Mouse (Mus musculus) limb, embryonic 14.5 days (tissue): ENCODE results near the gene Eif2ak3. TPM values are rescaled to one million over a fixed set of nuclear protein-coding genes. Genes with fewer than 3 reads are reported as not detected.

Experiments
- ATAC-seq: fragments of 200-750 bp; cut with Nextera tagmentation; 2 replicates; pipeline ENCODE4 v1.8.0; 2017; ENCODE audit warnings: low read depth, moderate number of reproducible peaks, moderate TSS enrichment; ENCODE audit not compliant: low FRiP score
- DNase-seq: peaks from one replicate; pipeline ENCODE4 v3.0.0-alpha.2; 2015; ENCODE audit warnings: low spot score
- H3K27ac ChIP-seq: fragments of 300-500 bp; sonication (generic); replicated peaks from 2 replicates; pipeline ENCODE4 v1.5.1; 2014; ENCODE audit warnings: low read depth, mild to moderate bottlenecking, low read length, moderate library complexity, mixed read lengths
- H3K27me3 ChIP-seq: fragments of 300-500 bp; sonication (generic); 2 replicates; pipeline ENCODE4 v1.6.1; 2014; ENCODE audit warnings: low read length, mixed read lengths; ENCODE audit not compliant: control insufficient read depth, insufficient read depth
- H3K36me3 ChIP-seq: fragments of 300-500 bp; sonication (generic); 2 replicates; pipeline ENCODE4 v1.6.1; 2014; ENCODE audit warnings: mild to moderate bottlenecking, low read length, moderate library complexity, mixed read lengths; ENCODE audit not compliant: control insufficient read depth, insufficient read depth
- H3K4me1 ChIP-seq: fragments of 300-500 bp; sonication (generic); 2 replicates; pipeline ENCODE4 v1.6.1; 2014; ENCODE audit warnings: antibody characterized with exemption, low read length, mixed read lengths; ENCODE audit not compliant: control insufficient read depth, insufficient read depth
- H3K4me2 ChIP-seq: fragments of 300-500 bp; sonication (generic); replicated peaks from 2 replicates; pipeline ENCODE4 v1.6.1; 2014; ENCODE audit warnings: low read depth, mild to moderate bottlenecking, low read length, moderate library complexity; ENCODE audit not compliant: severe bottlenecking
- H3K4me3 ChIP-seq: fragments of 300-500 bp; sonication (generic); replicated peaks from 2 replicates; pipeline ENCODE4 v1.5.1; 2014; ENCODE audit warnings: low read length
- H3K9ac ChIP-seq: fragments of 300-500 bp; sonication (generic); 2 replicates; pipeline ENCODE4 v1.6.1; 2014; ENCODE audit warnings: mild to moderate bottlenecking, low read depth, low read length, moderate library complexity; ENCODE audit not compliant: severe bottlenecking
- H3K9me3 ChIP-seq: fragments of 300-500 bp; sonication (generic); 2 replicates; pipeline ENCODE4 v1.6.1; 2016; ENCODE audit warnings: low read length; ENCODE audit not compliant: control insufficient read depth
- POLR2A ChIP-seq: fragments of 200-500 bp; IDR thresholded peaks from 2 replicates; pipeline ENCODE4 v1.8.0; 2012; ENCODE audit warnings: inconsistent platforms, mild to moderate bottlenecking, moderate library complexity, borderline replicate concordance; ENCODE audit not compliant: insufficient read depth, insufficient read length; ENCODE audit errors: extremely low read depth
- WGBS: fragments of 180-500 bp; shearing (Covaris S2); extraction: QIAGEN DNeasy Blood & Tissue Kit; methylation state at CpG from one replicate; pipeline ENCODE4 v1.1.7; 2014; 5-methylcytosine and 5-hydroxymethylcytosine counted together
- polyA plus RNA-seq, 2 experiments: library from polyadenylated mRNA; depleted of rRNA in 1 of 2; stranded (reverse) in 1 of 2; unstranded in 1 of 2; fragments of >200 nt; fragmentation: Nextera tagmentation in 1 of 2; extraction: Ambion mirVana in 1 of 2; gene quantifications; 2 replicates each; pipeline versions ENCODE4 v1.2.1 to v1.2.3; 2012 to 2014

Eif2ak3 gene
- polyA plus RNA-seq, 2 experiments: 14.0 to 23.6 TPM

- H3K4me2 ChIP-seq: peak overlapping the region; percentile 32
- no peak overlapping the region for H3K9ac ChIP-seq
- no peak overlapping the region for H3K27ac ChIP-seq
- no peak overlapping the region for H3K4me3 ChIP-seq
- no peaks in the 10 kb centered on the region for H3K9me3 ChIP-seq
- ATAC-seq (peak; percentile 39; the same call in 1 of the 2 replicates), DNase-seq (peak; percentile 78)
- 18% methylated on average over 13 of the region's 13 CpGs for whole genome bisulfite sequencing
- no peaks in the 10 kb centered on the region for H3K36me3 ChIP-seq
- H3K27me3 ChIP-seq: no peaks in the 10 kb centered on the region
- H3K4me1 ChIP-seq: no peaks in the 10 kb centered on the region
- no peak for TF ChIP-seq POLR2A
Measured at GRCm38 (mm10) chr6:70805820-70806513, 38.3 kb upstream of the Eif2ak3 start.

DNA sequence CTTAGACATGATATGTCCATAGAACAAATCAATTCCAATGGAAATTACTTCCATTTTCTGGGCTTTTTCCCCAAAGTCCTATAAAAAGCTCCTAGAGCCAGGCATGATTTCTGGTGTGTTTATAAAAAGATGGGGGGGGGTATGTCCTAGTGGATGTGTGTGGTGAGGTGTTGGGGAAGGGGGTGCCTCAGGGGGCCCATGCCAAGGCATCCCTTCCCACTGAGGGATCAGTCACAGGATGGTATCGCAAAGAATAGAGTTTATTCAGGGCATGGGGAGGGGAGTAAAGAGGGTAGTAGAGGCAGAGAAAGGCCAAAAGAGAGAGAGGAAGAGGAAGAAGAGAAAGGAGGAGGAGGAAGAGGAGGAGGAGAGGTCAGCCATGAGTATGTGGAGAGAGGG, 37.8 kb upstream of the Eif2ak3 start:
- no peak for TF ChIP-seq POLR2A
- ATAC-seq (no peak), DNase-seq (no peak)
- Histone ChIP-seq H3K4me3 (no peak overlapping the region), H3K4me2 (no peak overlapping the region), H3K36me3 (no peaks in the 10 kb centered on the region), H3K27ac (no peak overlapping the region), H3K27me3 (no peaks in the 10 kb centered on the region), H3K9ac (no peak overlapping the region), H3K4me1 (no peaks in the 10 kb centered on the region), H3K9me3 (no peaks in the 10 kb centered on the region)
- WGBS: 66% methylated on average over 1 of the region's 1 CpGs

DNA sequence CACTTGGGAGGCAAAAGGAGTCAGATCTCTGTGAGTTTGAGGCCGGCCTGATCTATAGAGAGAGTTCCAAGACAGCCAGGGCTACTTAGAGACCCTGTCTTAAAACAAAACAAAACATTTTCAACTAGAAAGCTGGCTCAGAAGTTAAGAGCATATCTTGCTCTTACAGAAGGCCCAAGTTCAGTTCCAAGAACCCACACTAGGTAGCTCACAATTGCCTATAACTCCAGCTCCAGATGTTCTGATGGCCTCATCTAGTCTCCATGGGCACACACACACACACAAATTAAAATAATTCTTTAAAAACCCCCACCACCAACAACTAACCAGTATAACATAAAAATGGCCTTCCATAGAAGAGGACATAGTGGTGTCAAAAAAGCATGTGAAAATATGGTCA, 33.8 kb upstream of the Eif2ak3 start:
- Histone ChIP-seq H3K27ac (no peak overlapping the region), H3K36me3 (no peaks in the 10 kb centered on the region), H3K9ac (no peak overlapping the region), H3K4me3 (no peak overlapping the region), H3K9me3 (no peaks in the 10 kb centered on the region), H3K4me1 (no peaks in the 10 kb centered on the region), H3K27me3 (no peaks in the 10 kb centered on the region), H3K4me2 (no peak overlapping the region)
- WGBS: 79% methylated on average over 1 of the region's 1 CpGs
- ATAC-seq: no peak
- no peak for TF ChIP-seq POLR2A
- DNase-seq: no peak

- H3K4me2 ChIP-seq: no peak overlapping the region
- no peaks in the 10 kb centered on the region for H3K9me3 ChIP-seq
- no peak overlapping the region for H3K27ac ChIP-seq
- DNase-seq (peak; percentile 83), ATAC-seq (peak; percentile 37; the same call in 1 of the 2 replicates)
- WGBS: 17% methylated on average over 6 of the region's 6 CpGs
- TF ChIP-seq POLR2A: no peak
- H3K36me3 ChIP-seq: no peaks in the 10 kb centered on the region
- H3K9ac ChIP-seq: no peak overlapping the region
- H3K4me1 ChIP-seq: no peaks in the 10 kb centered on the region
- no peaks in the 10 kb centered on the region for H3K27me3 ChIP-seq
- H3K4me3 ChIP-seq: no peak overlapping the region
Measured at GRCm38 (mm10) chr6:70811557-70812525, 32.5 kb upstream of the Eif2ak3 start.

DNA sequence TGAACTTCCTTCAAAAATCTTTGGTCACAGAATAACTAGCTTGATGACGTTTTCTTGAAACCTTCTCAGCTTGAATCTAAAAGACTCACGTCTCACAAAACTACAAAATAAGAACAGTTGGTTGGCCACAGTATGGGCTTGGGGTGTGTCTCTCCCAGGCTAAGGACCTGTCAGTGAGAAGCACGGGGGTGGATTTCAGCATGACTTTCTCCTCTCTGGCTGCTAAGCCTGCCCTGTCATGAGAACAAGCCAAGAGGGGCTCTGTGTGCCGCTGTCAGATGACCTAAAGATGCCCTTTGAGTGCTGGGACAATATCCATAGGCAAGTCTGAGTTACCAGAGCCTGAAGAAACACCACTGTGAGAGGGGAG, 31.8 kb upstream of the Eif2ak3 start:
- no peaks in the 10 kb centered on the region for H3K9me3 ChIP-seq
- DNase-seq: no peak
- no peak overlapping the region for H3K9ac ChIP-seq
- 55% methylated on average over 4 of the region's 4 CpGs for WGBS
- no peaks in the 10 kb centered on the region for H3K4me1 ChIP-seq
- no peak for ATAC-seq
- H3K27me3 ChIP-seq: no peaks in the 10 kb centered on the region
- H3K4me3 ChIP-seq: no peak overlapping the region
- no peak overlapping the region for H3K4me2 ChIP-seq
- TF ChIP-seq POLR2A: no peak
- no peak overlapping the region for H3K27ac ChIP-seq
- no peaks in the 10 kb centered on the region for H3K36me3 ChIP-seq
